Mouse (Mus musculus) lung, adult 2 months (tissue): ENCODE measurements around the gene Slc2a9. TPM values are rescaled to one million over a fixed set of nuclear protein-coding genes. Genes with fewer than 3 reads are reported as not detected.

ENCODE experiments used
- DNase-seq: peaks from one replicate; pipeline ENCODE4 v3.0.0; 2022
- H3K4me1 ChIP-seq: fragments of 200-500 bp; 2 replicates; pipeline ENCODE4 v1.6.1; 2011; ENCODE audit warnings: low read length; ENCODE audit not compliant: control insufficient read depth, insufficient read depth
- H3K4me3 ChIP-seq: fragments of 200-500 bp; replicated peaks from 2 replicates; pipeline ENCODE3; 2011; ENCODE audit warnings: low read depth, mild to moderate bottlenecking, control low read depth, low read length; ENCODE audit errors: extremely low read depth
- CTCF ChIP-seq: fragments of 200-500 bp; IDR thresholded peaks from 2 replicates; pipeline ENCODE4 v1.5.1; 2011; ENCODE audit warnings: mild to moderate bottlenecking, low read length, control low read depth; ENCODE audit not compliant: insufficient read depth
- POLR2A ChIP-seq: fragments of 200-500 bp; IDR thresholded peaks from 2 replicates; pipeline ENCODE4 v1.6.1; 2011; ENCODE audit warnings: low read depth, mild to moderate bottlenecking, control low read depth, low read length, borderline replicate concordance; ENCODE audit errors: extremely low read depth
- WGBS: fragments of 180-500 bp; shearing (Covaris S2); methylation state at CpG from one replicate; pipeline ENCODE4 v1.1.7; 2018; 5-methylcytosine and 5-hydroxymethylcytosine counted together
- polyA plus RNA-seq: library from polyadenylated mRNA; depleted of rRNA; stranded (reverse); fragments of >200 nt; gene quantifications from 2 replicates; pipeline ENCODE4 v1.2.3, GENCODE M21; 2012; rRNA removed

Slc2a9 gene
- 4.9 and 5.0 TPM in 2 replicates for polyA plus RNA-seq

DNA sequence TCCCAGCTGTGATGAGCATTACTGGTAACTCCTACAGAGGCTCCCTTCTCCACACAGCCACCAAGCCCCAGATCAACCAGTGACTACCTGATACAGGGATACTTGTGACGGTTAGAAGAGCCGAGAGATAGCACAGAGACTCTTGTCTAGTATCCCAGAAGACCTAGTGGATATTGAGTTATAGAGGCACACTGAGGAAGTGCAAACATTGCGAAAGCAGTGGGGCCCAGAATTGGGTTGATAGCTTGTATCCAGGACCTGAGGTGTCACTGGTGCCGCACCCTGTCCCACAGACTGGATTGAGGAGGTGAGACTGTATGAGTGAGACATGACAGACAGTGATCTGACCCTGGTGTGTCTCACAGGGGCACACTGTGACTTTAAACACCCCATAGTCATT lies at the start of gene Slc2a9:
Slc2a9 (minus strand) TSS at position 152 of the 400 bp plus-strand sequence.
- H3K4me3 ChIP-seq = no peak within 1 kb of the TSS
- DNase-seq = no peak
- WGBS = 76% methylated on average over 4 of the region's 4 CpGs
- TF ChIP-seq CTCF = no peak
- TF ChIP-seq POLR2A = no peak
- no peaks in the 10 kb centered on the region for H3K4me1 ChIP-seq

DNA sequence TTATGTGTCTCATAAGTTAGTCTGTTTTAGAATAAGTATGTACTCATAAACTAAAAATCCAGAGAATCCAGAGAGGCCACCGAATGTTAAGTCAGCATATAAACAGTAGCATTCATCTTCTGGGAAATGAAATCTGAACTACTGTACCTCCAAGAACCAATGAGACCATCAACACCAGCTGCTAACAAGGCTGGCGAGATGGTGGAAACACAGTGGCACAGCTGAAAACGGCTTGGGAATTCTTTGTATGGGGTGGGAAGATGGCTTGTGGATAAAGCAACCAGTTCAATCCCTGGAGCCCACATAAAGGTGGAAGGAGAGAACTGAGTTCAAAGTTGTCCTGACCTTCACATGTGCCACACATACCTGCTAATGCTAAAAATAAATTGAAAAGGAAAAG lies 49.7 kb upstream of the Slc2a9 start:
- no peak overlapping the region for H3K4me3 ChIP-seq
- peaks cover 20% of the 10 kb centered on the region; the same call in 1 of the 2 replicates for H3K4me1 ChIP-seq
- DNase-seq = no peak
- 71% methylated on average over 3 of the region's 3 CpGs for WGBS
- TF ChIP-seq CTCF (no peak), POLR2A (no peak)

DNA sequence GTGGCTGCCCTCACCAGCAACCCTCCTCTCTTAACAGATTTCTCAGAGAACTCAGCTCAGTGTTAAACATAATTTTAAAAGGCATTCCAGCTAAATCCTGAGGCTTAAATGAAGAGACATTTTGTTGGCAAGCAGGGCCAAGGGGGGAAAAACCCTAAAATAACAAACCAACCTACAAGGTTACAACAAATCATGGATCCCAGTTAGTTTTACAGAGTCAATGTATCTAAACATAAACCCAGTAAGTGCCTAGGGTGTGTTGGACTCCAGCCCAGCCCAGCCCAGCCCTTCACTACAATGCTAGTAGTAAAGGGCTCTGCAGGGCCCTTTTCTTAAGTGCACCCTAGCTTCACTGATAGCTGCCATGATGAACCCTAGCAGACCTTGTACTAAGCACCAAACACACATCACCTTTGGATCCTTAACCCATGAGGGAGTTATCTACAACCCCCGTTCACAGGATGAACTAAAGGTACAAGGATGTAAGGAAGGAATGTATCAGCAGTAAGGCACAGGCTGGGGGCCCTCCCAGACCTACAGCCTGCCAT lies 47.4 kb upstream of the Slc2a9 start:
- 77% methylated on average over 1 of the region's 1 CpGs for WGBS
- H3K4me3 ChIP-seq = no peak overlapping the region
- no peak for DNase-seq
- TF ChIP-seq POLR2A (no peak), CTCF (no peak)
- peaks cover 16% of the 10 kb centered on the region; the same call in 1 of the 2 replicates for H3K4me1 ChIP-seq

DNA sequence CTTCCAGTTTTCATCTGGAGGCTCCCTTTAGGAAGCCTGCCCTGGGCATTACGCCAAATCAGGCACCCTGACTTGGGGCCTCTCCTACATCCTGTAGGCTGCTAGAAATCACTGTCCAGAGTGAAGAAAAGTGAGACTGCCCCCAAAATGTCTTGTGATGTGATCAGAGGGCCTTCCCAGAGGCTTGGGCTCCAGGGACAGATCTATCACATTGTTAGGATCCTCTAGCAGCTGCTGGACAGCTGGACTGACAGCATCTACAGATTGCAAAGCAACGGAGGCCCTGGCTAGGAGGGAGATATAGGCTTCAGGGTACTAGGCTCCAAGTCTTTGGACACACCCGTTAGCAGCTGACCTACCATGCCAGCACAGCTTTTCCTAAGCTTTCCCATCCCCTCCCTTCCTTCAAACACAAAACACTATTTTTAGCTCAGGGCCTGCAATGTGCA lies 46.5 kb upstream of the Slc2a9 start:
- no peak for DNase-seq
- 38% methylated on average over 3 of the region's 3 CpGs for WGBS
- Histone ChIP-seq H3K4me1 (peaks cover 14% of the 10 kb centered on the region; the same call in 1 of the 2 replicates), H3K4me3 (no peak overlapping the region)
- no peak for TF ChIP-seq CTCF
- no peak for TF ChIP-seq POLR2A

DNA sequence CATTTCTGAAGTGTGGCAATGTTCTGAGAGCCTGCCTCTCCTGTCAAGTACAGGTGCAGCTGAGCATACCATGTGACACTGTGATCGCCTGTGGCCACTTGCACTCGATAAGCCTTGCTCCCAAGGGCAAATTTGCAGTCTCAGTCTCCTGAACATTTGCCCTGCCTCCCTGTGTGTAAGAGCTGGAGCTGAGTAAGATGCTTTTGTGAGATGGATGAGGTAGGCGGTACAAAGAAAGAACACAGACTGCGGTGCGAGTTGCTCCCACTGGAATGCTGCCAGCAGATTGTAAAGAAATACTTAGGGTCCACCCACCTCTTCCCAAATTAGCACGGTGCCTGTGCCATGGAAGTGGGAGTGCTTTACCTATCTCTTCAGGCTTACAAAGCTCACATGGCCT lies 44.4 kb upstream of the Slc2a9 start:
- 28% methylated on average over 6 of the region's 6 CpGs for whole genome bisulfite sequencing
- peaks cover 12% of the 10 kb centered on the region; the same call in 1 of the 2 replicates for H3K4me1 ChIP-seq
- peak; percentile 26 for DNase-seq
- H3K4me3 ChIP-seq = no peak overlapping the region
- TF ChIP-seq CTCF (no peak), POLR2A (no peak)

DNA sequence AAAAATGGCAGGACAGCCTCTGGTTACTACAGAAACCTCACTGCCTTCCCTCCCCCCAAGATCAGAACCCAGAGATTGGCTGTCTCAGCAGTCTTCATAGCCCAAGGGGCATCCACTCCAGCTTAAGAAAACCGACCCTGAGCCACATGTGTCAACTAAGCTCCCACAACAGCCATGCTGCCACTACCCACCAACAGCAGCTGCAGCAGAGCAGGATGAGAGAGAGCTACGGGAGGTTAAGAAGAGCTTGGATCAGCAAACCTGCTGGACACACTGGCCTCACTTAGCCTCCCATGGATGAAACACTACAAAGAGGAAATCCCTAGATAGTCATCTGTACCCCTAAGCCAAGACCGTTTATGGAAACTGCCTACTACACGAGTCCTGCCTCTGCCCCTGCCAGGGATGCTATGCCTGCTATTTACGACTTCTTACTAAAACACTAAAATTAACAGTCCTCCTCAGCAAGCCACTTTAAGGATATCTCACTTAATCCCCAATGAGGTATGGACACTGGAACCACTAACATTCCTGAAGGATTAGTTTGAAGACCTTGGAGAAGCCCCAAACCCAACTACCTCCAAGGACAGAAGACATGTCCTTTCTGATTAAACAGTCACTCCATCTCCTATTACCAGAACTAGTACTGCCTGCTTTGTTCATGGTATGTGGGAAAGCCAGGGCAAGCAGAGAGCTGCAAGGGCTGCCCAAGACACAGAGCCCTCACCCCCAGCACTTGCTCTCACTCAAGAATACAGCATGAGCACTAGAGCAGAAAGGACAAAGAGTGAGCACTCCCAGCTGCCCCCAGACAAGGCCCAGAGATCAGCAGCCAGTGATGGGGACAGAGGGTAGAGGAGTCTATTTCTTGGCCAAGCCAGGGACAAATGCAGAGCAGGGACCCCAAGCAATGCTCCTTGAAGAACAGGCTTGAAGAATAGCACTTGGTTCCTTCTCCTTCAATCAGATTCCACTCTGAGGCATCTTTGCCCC lies 41.8 kb upstream of the Slc2a9 start:
- TF ChIP-seq POLR2A (no peak), CTCF (no peak)
- no peak overlapping the region for H3K4me3 ChIP-seq
- no peak for DNase-seq
- 69% methylated on average over 5 of the region's 5 CpGs for WGBS
- peaks cover 6% of the 10 kb centered on the region; the same call in 1 of the 2 replicates for H3K4me1 ChIP-seq

DNA sequence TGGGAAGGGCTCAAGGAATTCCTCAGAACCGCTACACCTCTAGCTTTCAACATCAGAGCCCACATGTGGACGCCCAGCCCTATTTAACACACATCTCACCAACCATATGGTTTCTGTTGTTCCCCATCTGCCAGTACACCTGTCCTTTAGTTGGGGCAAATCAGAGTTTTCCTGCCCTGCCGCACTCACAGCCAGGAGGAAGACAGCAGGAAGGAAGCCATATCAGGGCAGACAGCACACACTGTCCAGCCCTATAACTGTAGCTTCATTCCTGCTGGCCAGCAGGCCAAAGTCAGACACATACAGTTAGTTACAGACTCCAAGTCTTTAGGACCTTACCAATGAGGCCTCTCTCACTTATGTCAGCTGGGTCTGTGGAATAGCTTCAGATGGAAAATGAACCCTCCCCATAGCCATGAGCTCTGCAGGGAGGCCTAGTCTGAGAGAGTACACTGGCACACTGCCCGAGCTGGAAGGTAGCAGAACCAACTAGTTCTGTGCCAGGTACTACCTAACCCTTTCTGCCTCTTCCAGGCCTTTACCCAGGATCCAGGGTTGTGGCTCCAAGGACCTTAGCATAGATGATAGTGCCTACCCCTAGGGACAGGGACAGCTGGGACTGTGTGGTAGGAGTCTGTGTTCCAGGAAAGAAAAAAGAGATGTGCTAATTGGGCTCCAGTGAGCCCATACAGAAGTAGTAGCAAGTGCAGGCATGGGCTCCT lies 40.7 kb upstream of the Slc2a9 start:
- Histone ChIP-seq H3K4me1 (no peaks in the 10 kb centered on the region), H3K4me3 (no peak overlapping the region)
- 80% methylated on average over 4 of the region's 4 CpGs for WGBS
- no peak for DNase-seq
- TF ChIP-seq CTCF (no peak), POLR2A (no peak)

DNA sequence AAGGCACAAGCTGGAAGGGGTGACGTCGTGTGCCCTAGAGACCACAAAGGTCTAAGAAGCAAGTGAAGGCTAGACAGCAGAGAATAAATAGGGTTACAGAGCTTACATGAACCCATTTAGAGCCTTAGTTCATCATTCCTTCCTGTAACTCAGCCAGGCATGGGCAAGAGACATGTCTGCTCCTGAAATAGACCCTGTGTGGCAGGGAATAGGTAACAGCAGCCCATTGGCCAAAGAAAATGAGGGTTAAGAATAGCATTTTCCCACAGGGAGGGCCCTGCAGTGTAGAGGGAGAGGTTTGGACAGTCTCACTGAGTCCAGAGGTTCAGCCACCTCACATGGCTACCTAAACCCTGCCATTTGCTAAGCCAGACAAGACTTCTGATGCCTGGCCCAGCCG lies 38.8 kb upstream of the Slc2a9 start:
- H3K4me3 ChIP-seq = no peak overlapping the region
- no peak for TF ChIP-seq POLR2A
- TF ChIP-seq CTCF = no peak
- WGBS = 86% methylated on average over 3 of the region's 3 CpGs
- DNase-seq = no peak
- no peaks in the 10 kb centered on the region for H3K4me1 ChIP-seq

DNA sequence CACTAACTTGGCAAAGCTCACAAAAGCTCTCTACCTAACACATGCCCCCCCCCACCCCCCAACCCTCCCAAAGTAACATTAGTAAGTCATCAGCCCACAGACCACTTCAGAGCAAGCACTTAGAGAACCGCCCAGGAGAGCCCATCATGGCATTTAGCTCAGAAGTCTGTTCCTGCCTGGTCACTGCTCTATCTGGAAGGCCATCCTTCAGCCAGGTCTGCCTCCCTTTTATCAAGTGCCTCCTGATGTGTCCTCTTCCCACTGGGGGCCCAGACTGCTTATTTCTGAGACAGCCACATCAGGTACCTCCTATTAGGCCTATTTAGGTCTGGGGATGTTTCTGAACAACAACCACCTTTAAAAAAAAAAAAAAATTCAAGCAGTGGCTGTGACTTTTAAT lies 38.0 kb upstream of the Slc2a9 start:
- WGBS = 92% methylated on average over 1 of the region's 1 CpGs
- Histone ChIP-seq H3K4me3 (no peak overlapping the region), H3K4me1 (no peaks in the 10 kb centered on the region)
- no peak for DNase-seq
- TF ChIP-seq CTCF (no peak), POLR2A (no peak)
